Mouse (Mus musculus): ENCODE results near the gene Syt12. TPM values are rescaled to one million over a fixed set of nuclear protein-coding genes. Genes with fewer than 3 reads are reported as not detected.

Gene Syt12
- polyA plus RNA-seq, 1 experiment from 2014 or later = 2.5 TPM

GRCm38 (mm10) chr19:4513236-4513858, 36.1 kb upstream of the Syt12 start:
- no peaks in the 10 kb centered on the region for H3K27me3 ChIP-seq (ENCODE audit: control insufficient read depth, insufficient read depth, low read length)
- DNase-seq (ENCODE audit: low spot score) (peak; percentile 14), ATAC-seq (ENCODE audit: low FRiP score, low TSS enrichment) (no peak)
- no peaks in the 10 kb centered on the region for H3K9me3 ChIP-seq (ENCODE audit: control insufficient read depth, low read length)
- no peak overlapping the region for H3K27ac ChIP-seq (replicated peaks)
- no peaks in the 10 kb centered on the region for H3K4me1 ChIP-seq (replicated peaks; ENCODE audit: control insufficient read depth, insufficient read depth)
- H3K4me3 ChIP-seq (ENCODE audit: low read depth, low read length) = no peak overlapping the region
- H3K36me3 ChIP-seq (ENCODE audit: control insufficient read depth, insufficient read depth, low read length) = no peaks in the 10 kb centered on the region; the same call in 1 of the 2 replicates
- H3K4me2 ChIP-seq (replicated peaks; ENCODE audit: low read depth) = no peak overlapping the region
- no peak for TF ChIP-seq CTCF (IDR thresholded peaks at IDR 0.05; ENCODE audit: low read depth)
- TF ChIP-seq EP300 (optimal IDR thresholded peaks at IDR 0.05) = no peak
- 72% methylated on average over 4 of the region's 4 CpGs for WGBS
- H3K9ac ChIP-seq (ENCODE audit: low read length) = no peak overlapping the region

- H3K9me3 ChIP-seq (ENCODE audit: control insufficient read depth, low read length) = no peaks in the 10 kb centered on the region
- H3K9ac ChIP-seq (ENCODE audit: low read length) = peak overlapping the region; percentile 64
- H3K27me3 ChIP-seq (ENCODE audit: control insufficient read depth, insufficient read depth, low read length) = no peaks in the 10 kb centered on the region
- DNase-seq (ENCODE audit: low spot score) = peak; percentile 30
- H3K36me3 ChIP-seq (ENCODE audit: control insufficient read depth, insufficient read depth, low read length) = no peaks in the 10 kb centered on the region; the same call in 1 of the 2 replicates
- no peak for ATAC-seq (ENCODE audit: low FRiP score, low TSS enrichment)
- H3K4me2 ChIP-seq (replicated peaks; ENCODE audit: low read depth) = peak overlapping the region; percentile 92
- H3K27ac ChIP-seq (replicated peaks) = peak overlapping the region; percentile 71; the same call in 1 of the 2 replicates
- H3K4me1 ChIP-seq (replicated peaks; ENCODE audit: control insufficient read depth, insufficient read depth) = no peaks in the 10 kb centered on the region
- 10% methylated on average over 13 of the region's 13 CpGs for WGBS
- peak overlapping the region; percentile 70 for H3K4me3 ChIP-seq (ENCODE audit: low read depth, low read length)
- no peak for TF ChIP-seq EP300 (optimal IDR thresholded peaks at IDR 0.05)
- TF ChIP-seq CTCF (IDR thresholded peaks at IDR 0.05; ENCODE audit: low read depth) = no peak
These were observed 34.0 kb upstream of the Syt12 start for GRCm38 (mm10) chr19:4511116-4511841.

GRCm38 (mm10) chr19:4509986-4510963, 33.0 kb upstream of the Syt12 start, which contains the start of gene Pcx:
Pcx (plus strand) TSS chr19:4510472.
- Histone ChIP-seq H3K27me3 (ENCODE audit: control insufficient read depth, insufficient read depth, low read length) (no peaks in the 10 kb centered on the region), H3K4me2 (replicated peaks; ENCODE audit: low read depth) (peak within 1 kb of the TSS; percentile 92), H3K27ac (replicated peaks) (peak within 1 kb of the TSS; percentile 71), H3K9ac (ENCODE audit: low read length) (peak within 1 kb of the TSS; percentile 64), H3K4me1 (replicated peaks; ENCODE audit: control insufficient read depth, insufficient read depth) (no peaks in the 10 kb centered on the region), H3K4me3 (ENCODE audit: low read depth, low read length) (peak within 1 kb of the TSS; percentile 70), H3K36me3 (ENCODE audit: control insufficient read depth, insufficient read depth, low read length) (no peaks in the 10 kb centered on the region; the same call in 1 of the 2 replicates), H3K9me3 (ENCODE audit: control insufficient read depth, low read length) (no peaks in the 10 kb centered on the region)
- no peak for TF ChIP-seq EP300 (optimal IDR thresholded peaks at IDR 0.05)
- peak; percentile 9; the same call in 1 of the 2 replicates for TF ChIP-seq CTCF (IDR thresholded peaks at IDR 0.05; ENCODE audit: low read depth)
- ATAC-seq (ENCODE audit: low FRiP score, low TSS enrichment) (peak; percentile 98), DNase-seq (ENCODE audit: low spot score) (peak; percentile 99)
- under 1% methylated on average over 73 of the region's 82 CpGs for WGBS

GRCm38 (mm10) chr19:4507746-4508145, 30.5 kb upstream of the Syt12 start:
- Histone ChIP-seq H3K4me3 (ENCODE audit: low read depth, low read length) (no peak overlapping the region), H3K9ac (ENCODE audit: low read length) (0 out of 2 replicates have a peak overlapping the region, but pooled peaks have one; percentile 18), H3K27ac (replicated peaks) (peak overlapping the region; percentile 95), H3K36me3 (ENCODE audit: control insufficient read depth, insufficient read depth, low read length) (no peaks in the 10 kb centered on the region), H3K4me1 (replicated peaks; ENCODE audit: control insufficient read depth, insufficient read depth) (no peaks in the 10 kb centered on the region), H3K27me3 (ENCODE audit: control insufficient read depth, insufficient read depth, low read length) (no peaks in the 10 kb centered on the region), H3K9me3 (ENCODE audit: control insufficient read depth, low read length) (no peaks in the 10 kb centered on the region), H3K4me2 (replicated peaks; ENCODE audit: low read depth) (no peak overlapping the region)
- TF ChIP-seq EP300 (optimal IDR thresholded peaks at IDR 0.05) = no peak
- no peak for TF ChIP-seq CTCF (IDR thresholded peaks at IDR 0.05; ENCODE audit: low read depth)
- ATAC-seq (ENCODE audit: low FRiP score, low TSS enrichment) (no peak), DNase-seq (ENCODE audit: low spot score) (peak; percentile 35)
- WGBS = 46% methylated on average over 3 of the region's 3 CpGs

GRCm38 (mm10) chr19:4504830-4505229, 27.6 kb upstream of the Syt12 start:
- Histone ChIP-seq H3K36me3 (ENCODE audit: control insufficient read depth, insufficient read depth, low read length) (no peaks in the 10 kb centered on the region), H3K27me3 (ENCODE audit: control insufficient read depth, insufficient read depth, low read length) (no peaks in the 10 kb centered on the region), H3K27ac (replicated peaks) (peak overlapping the region; percentile 65), H3K9ac (ENCODE audit: low read length) (no peak overlapping the region), H3K4me3 (ENCODE audit: low read depth, low read length) (no peak overlapping the region), H3K4me1 (replicated peaks; ENCODE audit: control insufficient read depth, insufficient read depth) (no peaks in the 10 kb centered on the region), H3K9me3 (ENCODE audit: control insufficient read depth, low read length) (no peaks in the 10 kb centered on the region), H3K4me2 (replicated peaks; ENCODE audit: low read depth) (no peak overlapping the region)
- TF ChIP-seq CTCF (IDR thresholded peaks at IDR 0.05; ENCODE audit: low read depth) (no peak), EP300 (optimal IDR thresholded peaks at IDR 0.05) (no peak)
- ATAC-seq (ENCODE audit: low FRiP score, low TSS enrichment) (no peak; the same call in 1 of the 2 replicates), DNase-seq (ENCODE audit: low spot score) (no peak)
- 61% methylated on average over 1 of the region's 1 CpGs for WGBS

Data from stomach, postnatal 0 days (tissue).